Mouse (Mus musculus): ENCODE measurements around the gene Prr19. TPM values are rescaled to one million over a fixed set of nuclear protein-coding genes. Genes with fewer than 3 reads are reported as not detected.
A peak's percentile ranks its signal among the peaks of the same experiment; 100 is the strongest.

The Prr19 gene
- polyA plus RNA-seq, 1 experiment from 2014 or later = 0.93 TPM

GRCm38 (mm10) chr7:25270652-25271633 is 30.3 kb upstream of the Prr19 start:
- no peak for ATAC-seq
- Histone ChIP-seq H3K4me1 (peaks cover 52% of the 10 kb centered on the region), H3K4me2 (no peak overlapping the region), H3K36me3 (ENCODE audit: poor library complexity, severe bottlenecking) (peaks cover 43% of the 10 kb centered on the region), H3K4me3 (no peak overlapping the region), H3K9ac (peak overlapping the region; percentile 82; the same call in 1 of the 2 replicates), H3K27ac (no peak overlapping the region), H3K9me3 (replicated peaks) (no peaks in the 10 kb centered on the region), H3K27me3 (no peaks in the 10 kb centered on the region)
- 91% methylated on average over 35 of the region's 35 CpGs for WGBS

- H3K4me1 ChIP-seq = peaks cover 52% of the 10 kb centered on the region
- H3K4me3 ChIP-seq = no peak overlapping the region
- ATAC-seq = no peak
- no peak overlapping the region for H3K9ac ChIP-seq
- no peak overlapping the region for H3K27ac ChIP-seq
- 90% methylated on average over 30 of the region's 30 CpGs for WGBS
- no peak overlapping the region for H3K4me2 ChIP-seq
- H3K36me3 ChIP-seq (ENCODE audit: poor library complexity, severe bottlenecking) = peaks cover 43% of the 10 kb centered on the region
- no peaks in the 10 kb centered on the region for H3K9me3 ChIP-seq (replicated peaks)
- no peaks in the 10 kb centered on the region for H3K27me3 ChIP-seq
These were observed 29.4 kb upstream of the Prr19 start for GRCm38 (mm10) chr7:25271651-25272444.

- ATAC-seq = no peak
- 91% methylated on average over 38 of the region's 38 CpGs for WGBS
- H3K27me3 ChIP-seq = no peaks in the 10 kb centered on the region
- peaks cover 43% of the 10 kb centered on the region for H3K36me3 ChIP-seq (ENCODE audit: poor library complexity, severe bottlenecking)
- no peak overlapping the region for H3K9ac ChIP-seq
- H3K4me1 ChIP-seq = peaks cover 55% of the 10 kb centered on the region
- H3K4me2 ChIP-seq = no peak overlapping the region
- no peak overlapping the region for H3K4me3 ChIP-seq
- H3K9me3 ChIP-seq (replicated peaks) = no peaks in the 10 kb centered on the region
- no peak overlapping the region for H3K27ac ChIP-seq
These were observed 28.6 kb upstream of the Prr19 start for GRCm38 (mm10) chr7:25272445-25273258.

- no peak for ATAC-seq
- Histone ChIP-seq H3K4me1 (peaks cover 59% of the 10 kb centered on the region), H3K27ac (no peak overlapping the region), H3K9me3 (replicated peaks) (no peaks in the 10 kb centered on the region), H3K9ac (peak overlapping the region; percentile 50), H3K4me2 (0 out of 2 replicates have a peak overlapping the region, but pooled peaks have one; percentile 1), H3K36me3 (ENCODE audit: poor library complexity, severe bottlenecking) (peaks cover 43% of the 10 kb centered on the region), H3K27me3 (no peaks in the 10 kb centered on the region), H3K4me3 (no peak overlapping the region)
- 90% methylated on average over 22 of the region's 22 CpGs for WGBS
These were observed 27.7 kb upstream of the Prr19 start for GRCm38 (mm10) chr7:25273259-25274241.

- H3K4me1 ChIP-seq = peaks cover 52% of the 10 kb centered on the region
- H3K4me3 ChIP-seq = no peak overlapping the region
- H3K9ac ChIP-seq = peak overlapping the region; percentile 50
- H3K4me2 ChIP-seq = no peak overlapping the region
- ATAC-seq = no peak
- 60% methylated on average over 5 of the region's 5 CpGs for WGBS
- H3K27me3 ChIP-seq = no peaks in the 10 kb centered on the region
- no peaks in the 10 kb centered on the region for H3K9me3 ChIP-seq (replicated peaks)
- peaks cover 43% of the 10 kb centered on the region for H3K36me3 ChIP-seq (ENCODE audit: poor library complexity, severe bottlenecking)
- no peak overlapping the region for H3K27ac ChIP-seq
These were observed 26.6 kb upstream of the Prr19 start for GRCm38 (mm10) chr7:25274571-25274970.

GRCm38 (mm10) chr7:25274996-25275395 is 26.2 kb upstream of the Prr19 start:
- WGBS = 90% methylated on average over 3 of the region's 3 CpGs
- no peaks in the 10 kb centered on the region for H3K27me3 ChIP-seq
- no peaks in the 10 kb centered on the region for H3K9me3 ChIP-seq (replicated peaks)
- H3K4me2 ChIP-seq = no peak overlapping the region
- H3K36me3 ChIP-seq (ENCODE audit: poor library complexity, severe bottlenecking) = peaks cover 43% of the 10 kb centered on the region
- no peak overlapping the region for H3K4me3 ChIP-seq
- no peak for ATAC-seq
- no peak overlapping the region for H3K27ac ChIP-seq
- H3K4me1 ChIP-seq = peaks cover 52% of the 10 kb centered on the region
- H3K9ac ChIP-seq = no peak overlapping the region

- peaks cover 53% of the 10 kb centered on the region for H3K4me1 ChIP-seq
- H3K27ac ChIP-seq = no peak overlapping the region
- peaks cover 40% of the 10 kb centered on the region for H3K36me3 ChIP-seq (ENCODE audit: poor library complexity, severe bottlenecking)
- H3K27me3 ChIP-seq = no peaks in the 10 kb centered on the region
- 65% methylated on average over 9 of the region's 9 CpGs for WGBS
- no peaks in the 10 kb centered on the region for H3K9me3 ChIP-seq (replicated peaks)
- H3K9ac ChIP-seq = peak overlapping the region; percentile 38
- H3K4me2 ChIP-seq = 0 out of 2 replicates have a peak overlapping the region, but pooled peaks have one; percentile 1
- ATAC-seq = no peak
- H3K4me3 ChIP-seq = no peak overlapping the region
These were observed 25.5 kb upstream of the Prr19 start for GRCm38 (mm10) chr7:25275555-25276298.

GRCm38 (mm10) chr7:25277405-25277804 is 23.8 kb upstream of the Prr19 start:
- Histone ChIP-seq H3K4me1 (peaks cover 63% of the 10 kb centered on the region), H3K36me3 (ENCODE audit: poor library complexity, severe bottlenecking) (peaks cover 23% of the 10 kb centered on the region), H3K27ac (peak overlapping the region; percentile 100; the same call in 1 of the 2 replicates), H3K4me2 (peak overlapping the region; percentile 81), H3K4me3 (peak overlapping the region; percentile 76), H3K9ac (peak overlapping the region; percentile 85), H3K9me3 (replicated peaks) (no peaks in the 10 kb centered on the region), H3K27me3 (no peaks in the 10 kb centered on the region)
- ATAC-seq = no peak
- WGBS = 83% methylated on average over 4 of the region's 4 CpGs

- 15% methylated on average over 4 of the region's 4 CpGs for WGBS
- no peak for ATAC-seq
These were observed 23.2 kb upstream of the Prr19 start for GRCm38 (mm10) chr7:25277998-25278340.

GRCm38 (mm10) chr7:25278341-25279075 is 22.7 kb upstream of the Prr19 start:
- under 1% methylated on average over 52 of the region's 60 CpGs for WGBS
- Histone ChIP-seq H3K27ac (peak overlapping the region; percentile 100), H3K4me3 (peak overlapping the region; percentile 76), H3K9ac (peak overlapping the region; percentile 85), H3K4me1 (peaks cover 65% of the 10 kb centered on the region), H3K4me2 (peak overlapping the region; percentile 81), H3K36me3 (ENCODE audit: poor library complexity, severe bottlenecking) (peaks cover 12% of the 10 kb centered on the region), H3K9me3 (replicated peaks) (no peaks in the 10 kb centered on the region), H3K27me3 (no peaks in the 10 kb centered on the region)
- ATAC-seq = peak; percentile 75

More at GRCm38 (mm10) chr7:25277998-25278340, 23.2 kb upstream of the Prr19 start:
- peak overlapping the region; percentile 76 for H3K4me3 ChIP-seq
- H3K27me3 ChIP-seq = no peaks in the 10 kb centered on the region
- H3K36me3 ChIP-seq (ENCODE audit: poor library complexity, severe bottlenecking) = peaks cover 18% of the 10 kb centered on the region
- peak overlapping the region; percentile 85 for H3K9ac ChIP-seq
- H3K9me3 ChIP-seq (replicated peaks) = no peaks in the 10 kb centered on the region
- peaks cover 63% of the 10 kb centered on the region for H3K4me1 ChIP-seq
- H3K27ac ChIP-seq = peak overlapping the region; percentile 100
- H3K4me2 ChIP-seq = peak overlapping the region; percentile 81

All from forebrain, embryonic 13.5 days (tissue).